Mouse (Mus musculus) embryo, embryonic 10 days (tissue): ENCODE measurements around the gene Cpxm1.
"Not testable (repeated sequence)": the region's sequence is repeated elsewhere in the genome, so short reads cannot be mapped to it uniquely, and the experiment has no call there.

Source experiments
- DNase-seq: peaks from one replicate; pipeline ENCODE4 v3.0.0-alpha.2; 2015; ENCODE audit warnings: low spot score

Cpxm1 gene

GRCm38 (mm10) chr2:130401891-130402290 is 4.5 kb upstream of the Cpxm1 start:
- DNase-seq = no peak

GRCm38 (mm10) chr2:130400046-130400445 is 2.7 kb upstream of the Cpxm1 start:
- DNase-seq = no peak

DNA sequence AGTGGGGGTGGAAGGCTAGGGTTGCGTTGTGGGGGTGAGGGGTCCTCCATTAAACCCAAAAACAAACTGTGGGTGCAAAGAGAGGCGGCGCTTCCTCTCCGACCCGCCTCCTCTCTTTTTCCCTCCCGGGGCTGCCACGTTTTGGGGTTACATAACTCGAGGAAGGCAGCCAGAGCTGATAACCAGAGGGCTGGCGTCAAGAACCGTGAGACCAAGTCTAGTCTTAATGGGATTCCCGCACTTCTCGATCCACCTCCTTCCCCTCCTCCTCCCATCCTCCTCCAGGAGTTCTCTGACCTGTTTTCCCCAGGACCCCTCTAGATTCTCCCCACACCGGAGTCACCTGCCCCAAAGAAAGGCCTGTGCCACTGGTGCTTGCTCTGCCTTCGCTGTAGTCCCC is 717 bp upstream of the Cpxm1 start:
- DNase-seq = peak; percentile 38

DNA sequence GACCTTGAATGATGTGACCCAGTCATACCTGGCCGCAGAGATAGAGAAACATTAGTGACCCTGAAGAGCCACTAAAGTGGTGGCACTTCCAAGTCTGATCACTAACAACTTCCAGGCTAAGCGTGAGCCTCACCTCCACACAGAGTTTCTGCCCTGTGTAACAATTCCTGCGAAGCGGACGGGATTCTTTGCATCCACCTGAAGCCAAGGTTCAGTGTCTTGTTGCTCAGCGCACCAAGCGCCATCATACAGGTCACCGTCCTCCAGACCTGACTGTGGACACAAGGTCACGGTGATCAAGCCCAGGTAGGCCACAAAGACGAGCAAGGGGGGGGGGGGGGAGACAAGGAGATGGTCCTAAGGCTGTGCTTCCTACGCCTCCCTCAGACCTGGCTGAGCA is 1.7 kb downstream of the Cpxm1 start:
- no peak for DNase-seq

GRCm38 (mm10) chr2:130392836-130393235 is 4.5 kb downstream of the Cpxm1 start:
- no peak for DNase-seq

GRCm38 (mm10) chr2:130390993-130391625 is 6.3 kb downstream of the Cpxm1 start:
- no peak for DNase-seq

- peak; percentile 40 for DNase-seq
Measured at GRCm38 (mm10) chr2:130388796-130389195, 8.6 kb downstream of the Cpxm1 start.

DNA sequence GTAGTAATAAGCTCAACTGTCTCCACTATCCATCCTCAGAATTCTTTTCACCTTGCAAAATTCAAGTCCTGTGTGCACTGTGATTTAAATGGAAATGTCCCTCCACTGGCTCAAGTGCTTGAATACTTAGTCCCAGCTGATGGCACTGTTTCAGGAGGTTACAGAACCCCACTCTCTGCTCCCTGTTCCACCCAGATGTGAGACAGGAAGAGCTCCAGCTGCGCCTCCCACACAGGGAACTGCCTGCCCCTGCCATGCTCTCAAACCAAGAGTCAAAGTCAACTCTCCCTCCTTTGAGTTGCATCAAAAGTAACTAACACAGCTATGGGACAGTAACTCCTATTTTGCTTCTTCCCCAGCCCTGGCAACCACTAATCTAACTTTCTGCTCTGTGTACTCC is 11.2 kb downstream of the Cpxm1 start:
- no peak for DNase-seq

DNA sequence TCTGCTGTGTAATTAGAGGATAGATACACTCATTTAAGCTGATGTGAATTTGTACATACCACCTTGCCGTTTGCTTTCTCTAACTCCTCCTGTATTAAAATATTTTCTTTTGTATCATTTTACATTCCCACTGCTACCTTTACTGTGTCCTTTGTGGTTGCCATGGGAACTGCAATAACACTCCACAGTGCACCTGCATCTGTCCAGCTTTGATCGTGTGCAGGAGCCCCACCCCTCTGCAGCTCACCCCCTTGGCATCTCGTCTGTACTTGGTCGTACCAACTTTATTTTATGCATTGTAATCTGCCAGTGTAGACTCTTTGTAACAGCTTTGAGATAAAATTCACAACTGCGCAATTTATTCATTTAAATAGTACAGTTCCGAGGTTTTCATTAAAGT is 13.5 kb downstream of the Cpxm1 start:
- DNase-seq = no peak

DNA sequence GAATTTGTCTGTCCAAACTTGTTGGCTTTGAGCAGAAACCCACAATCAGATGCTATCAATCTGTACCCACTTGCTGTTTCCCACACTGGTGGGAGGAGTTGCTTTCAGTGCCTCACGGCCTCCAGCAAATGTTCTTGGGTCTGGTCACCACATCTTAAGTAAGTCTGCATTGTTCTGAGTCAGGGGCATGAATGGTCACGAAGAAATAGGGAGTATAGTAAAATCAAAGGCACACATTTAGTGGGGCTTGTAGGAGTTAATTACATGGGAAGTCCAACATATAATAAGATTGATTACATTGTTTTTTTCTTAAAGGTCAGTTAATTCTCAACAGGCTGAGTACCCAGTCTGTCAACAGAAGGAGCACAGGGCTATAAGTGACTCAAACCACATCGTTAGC is 14.2 kb downstream of the Cpxm1 start:
- DNase-seq = no peak

GRCm38 (mm10) chr2:130374951-130375350 is 22.4 kb downstream of the Cpxm1 start:
- no peak for DNase-seq

GRCm38 (mm10) chr2:130373026-130373425 is 24.3 kb downstream of the Cpxm1 start:
- not testable (repeated sequence) for DNase-seq

GRCm38 (mm10) chr2:130367386-130367785 is 30.0 kb downstream of the Cpxm1 start:
- no peak for DNase-seq

GRCm38 (mm10) chr2:130365211-130366094 is 31.9 kb downstream of the Cpxm1 start:
- peak; percentile 52 for DNase-seq

DNA sequence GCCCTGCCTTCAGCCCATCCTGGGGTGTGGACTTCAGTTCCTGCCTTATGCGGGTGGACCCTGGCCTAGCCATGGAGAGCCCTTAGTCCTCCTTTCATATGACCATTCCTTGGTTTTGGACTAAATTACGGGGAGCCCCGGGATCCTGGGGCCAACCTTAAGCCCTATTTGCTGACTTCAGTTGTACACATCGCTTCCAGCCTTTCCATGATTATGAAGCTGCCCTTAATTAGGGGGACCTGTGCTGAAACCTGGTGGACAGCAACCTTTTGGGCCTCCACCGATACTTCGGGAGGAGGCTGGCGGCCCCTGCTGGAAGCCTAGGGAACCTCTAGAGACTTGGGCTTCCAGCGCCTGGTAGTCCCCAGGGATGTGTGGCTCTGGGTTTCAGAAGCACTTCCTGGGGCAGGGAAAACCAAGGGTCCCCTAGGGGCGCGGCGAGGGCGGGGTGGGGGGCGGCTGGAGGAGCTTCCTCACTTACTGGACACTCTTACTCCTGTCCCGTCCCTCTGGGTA is 34.8 kb downstream of the Cpxm1 start:
- peak; percentile 79 for DNase-seq

GRCm38 (mm10) chr2:130358852-130359251 is 38.5 kb downstream of the Cpxm1 start:
- DNase-seq = no peak

DNA sequence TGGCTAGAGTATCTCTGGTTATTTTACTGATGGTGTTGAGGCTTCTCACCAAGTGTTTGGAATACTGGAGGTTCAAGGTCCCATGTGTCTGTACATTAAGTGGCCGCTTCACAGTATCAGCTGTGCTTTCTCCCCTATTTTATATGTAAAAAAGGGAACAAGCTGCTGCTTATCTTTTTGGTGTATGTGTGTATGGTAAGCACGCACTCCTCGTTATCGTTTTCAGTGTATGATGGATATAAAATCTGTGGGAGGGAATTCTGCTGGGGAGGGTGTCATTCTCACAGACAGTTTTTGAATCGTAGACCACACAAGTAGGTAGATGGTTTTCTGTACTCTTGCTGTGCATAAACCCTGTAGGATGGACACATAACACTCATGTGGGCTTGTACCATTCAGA is 39.8 kb downstream of the Cpxm1 start:
- DNase-seq = no peak

- no peak for DNase-seq
Measured at GRCm38 (mm10) chr2:130353889-130354288, 43.5 kb downstream of the Cpxm1 start.

DNA sequence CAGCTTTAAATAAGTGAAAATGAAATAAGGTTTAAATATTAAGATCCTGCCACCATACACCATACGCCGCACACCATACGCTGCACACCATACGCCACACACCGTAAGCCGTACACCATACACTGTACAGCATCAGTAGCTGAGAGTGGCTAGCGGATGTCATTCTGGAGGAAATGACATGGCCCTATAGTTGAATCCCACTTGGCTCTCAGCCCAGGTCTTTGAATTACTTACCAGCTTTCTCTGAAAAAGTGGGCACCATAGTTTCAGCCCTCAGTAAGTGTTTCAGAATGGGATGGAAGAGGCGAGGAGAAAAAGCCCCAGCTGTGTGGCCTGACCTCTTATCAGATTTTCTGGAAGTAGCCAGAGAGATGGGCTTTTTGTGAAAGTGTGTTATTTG is 44.0 kb downstream of the Cpxm1 start:
- DNase-seq = no peak

DNA sequence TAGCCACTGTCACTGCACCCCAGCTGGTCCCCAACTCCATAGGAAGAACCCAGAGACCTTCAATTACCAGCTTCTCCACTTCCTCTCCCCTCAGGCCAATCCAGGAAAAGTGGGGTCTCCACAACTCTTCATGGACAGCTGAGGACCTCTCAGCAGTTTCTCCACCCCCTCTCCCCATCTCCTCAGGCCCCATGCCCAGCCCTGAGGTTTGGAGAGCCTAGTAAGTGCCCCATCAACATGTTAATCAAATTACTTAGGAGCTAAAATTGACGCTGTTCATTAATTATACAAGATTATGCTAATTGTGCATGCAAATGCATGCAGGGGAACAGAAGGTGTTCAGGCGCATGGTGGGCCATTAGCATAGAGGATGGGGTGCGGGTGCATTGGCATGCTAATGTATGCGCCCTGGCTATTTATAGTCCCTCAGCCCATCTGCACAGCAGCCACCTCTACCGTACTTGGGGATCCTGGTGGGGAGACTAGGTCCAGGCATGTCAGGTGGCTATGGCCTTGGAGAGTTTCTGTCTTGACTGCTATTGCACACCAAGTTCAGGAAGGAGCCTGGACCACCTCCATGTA is 45.5 kb downstream of the Cpxm1 start:
- DNase-seq = no peak

GRCm38 (mm10) chr2:130350376-130350775 is 47.0 kb downstream of the Cpxm1 start:
- DNase-seq = no peak

DNA sequence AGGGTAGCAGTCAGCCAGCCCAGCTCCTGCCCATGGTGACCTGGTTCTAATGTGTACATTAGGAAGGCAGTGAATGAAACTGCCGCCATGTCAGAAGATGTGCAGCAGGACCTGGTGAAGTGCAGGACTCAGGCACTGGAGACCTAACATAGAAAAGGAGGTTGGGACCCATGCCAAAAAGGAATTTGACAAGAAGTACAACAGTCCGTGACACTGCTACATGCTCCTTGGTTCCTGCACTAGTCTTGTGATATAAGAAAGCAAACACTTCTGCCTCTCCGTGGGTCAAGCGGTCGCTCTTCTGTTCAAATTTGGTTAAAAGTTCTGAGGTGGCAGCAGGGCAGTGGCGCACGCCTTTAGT is 56.2 kb downstream of the Cpxm1 start:
- no peak for DNase-seq
